Mouse (Mus musculus): ENCODE measurements around the gene Epha6. TPM values are rescaled to one million over a fixed set of nuclear protein-coding genes. Genes with fewer than 3 reads are reported as not detected.
A peak's percentile ranks its signal among the peaks of the same experiment; 100 is the strongest.

The Epha6 gene
- polyA plus RNA-seq, 1 experiment from 2014 or later: 9.1 TPM

DNA sequence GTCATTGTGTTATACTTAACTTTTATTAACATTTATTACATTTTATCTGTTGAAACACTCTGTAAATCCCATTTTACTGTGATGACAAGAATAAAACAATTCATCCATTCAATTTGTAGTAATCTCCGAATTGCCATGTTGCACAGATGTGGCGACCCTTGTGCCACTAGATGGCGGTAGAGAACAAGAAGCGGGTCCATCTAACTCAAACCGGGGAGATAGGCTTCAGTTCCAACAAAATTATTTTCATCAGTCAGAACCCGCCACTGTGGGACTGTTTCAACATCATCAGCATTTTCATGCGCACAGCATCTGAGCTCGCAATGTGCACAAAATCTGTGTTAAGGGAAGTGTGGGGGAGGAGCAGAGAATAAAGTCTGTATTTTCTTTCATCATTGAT, 921.9 kb downstream of the Epha6 start:
- Histone ChIP-seq H3K27ac (ENCODE audit: low read depth, low read length) (no peak overlapping the region), H3K4me2 (ENCODE audit: low read length) (peak overlapping the region; percentile 43), H3K36me3 (ENCODE audit: control insufficient read depth, insufficient read depth, low read length) (no peaks in the 10 kb centered on the region), H3K4me3 (ENCODE audit: low read length) (no peak overlapping the region), H3K27me3 (replicated peaks; ENCODE audit: control insufficient read depth, insufficient read depth, low read length) (no peaks in the 10 kb centered on the region), H3K9me3 (ENCODE audit: control insufficient read depth, low read length) (no peaks in the 10 kb centered on the region), H3K9ac (ENCODE audit: low read depth, low read length) (no peak overlapping the region), H3K4me1 (ENCODE audit: control insufficient read depth, insufficient read depth, low read depth, low read length) (no peaks in the 10 kb centered on the region)
- ATAC-seq: peak; percentile 91
- 4% methylated on average over 8 of the region's 8 CpGs for WGBS

DNA sequence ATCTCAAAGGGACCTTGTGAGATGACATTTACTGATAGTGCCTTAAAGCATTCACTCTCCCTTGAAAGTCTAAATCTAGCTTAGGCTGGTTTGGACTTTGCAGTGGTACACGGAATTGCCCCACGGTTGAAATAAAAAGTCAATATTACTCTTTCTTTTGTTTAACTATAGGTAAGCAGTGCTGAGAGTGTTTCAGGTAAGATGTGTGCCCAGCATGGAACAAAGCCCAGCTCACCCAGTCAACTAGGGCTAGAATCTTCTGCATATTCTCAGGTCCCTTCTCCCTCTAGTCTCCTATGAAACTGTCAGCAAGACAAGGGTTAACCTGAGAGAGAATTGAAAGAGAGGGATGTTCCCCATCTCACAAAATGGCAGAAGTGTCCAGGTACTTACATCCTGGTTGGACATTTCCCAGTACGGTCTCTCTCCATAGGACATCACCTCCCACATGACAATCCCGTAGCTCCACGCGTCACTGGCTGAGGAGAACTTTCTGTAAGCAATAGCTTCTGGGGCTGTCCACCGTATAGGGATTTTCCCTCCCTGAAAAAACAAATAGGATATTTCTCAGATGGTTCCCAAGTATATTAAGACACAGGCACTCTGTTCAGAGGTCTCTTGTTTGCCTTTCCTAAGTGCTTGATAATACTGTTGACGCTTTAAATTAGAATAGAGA, 923.0 kb downstream of the Epha6 start:
- no peak for ATAC-seq
- H3K27ac ChIP-seq (ENCODE audit: low read depth, low read length): no peak overlapping the region
- WGBS: 83% methylated on average over 8 of the region's 8 CpGs

DNA sequence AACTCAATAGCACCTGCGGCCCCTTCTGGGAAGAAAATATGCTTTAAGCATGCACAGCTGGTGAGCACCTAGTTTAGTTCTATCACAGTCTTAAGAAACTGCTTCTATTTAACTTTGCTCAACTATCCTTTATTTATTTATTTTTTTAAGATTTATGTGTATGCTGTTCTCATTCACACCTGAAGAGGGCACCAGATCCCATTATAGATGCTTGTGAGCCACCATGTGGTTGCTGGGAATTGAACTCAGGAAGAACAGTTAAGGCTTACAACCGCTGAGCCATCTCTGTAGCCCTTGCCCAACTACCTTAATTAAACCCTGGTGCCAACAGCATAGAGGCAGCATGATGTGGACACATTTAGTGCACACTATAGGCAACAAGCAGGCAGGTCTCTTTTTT, 938.4 kb downstream of the Epha6 start:
- ATAC-seq: no peak

More for the DNA sequence above, 923.0 kb downstream of the Epha6 start:
- Histone ChIP-seq H3K9ac (ENCODE audit: low read depth, low read length) (no peak overlapping the region), H3K4me1 (ENCODE audit: control insufficient read depth, insufficient read depth, low read depth, low read length) (no peaks in the 10 kb centered on the region), H3K4me2 (ENCODE audit: low read length) (no peak overlapping the region), H3K27me3 (replicated peaks; ENCODE audit: control insufficient read depth, insufficient read depth, low read length) (no peaks in the 10 kb centered on the region), H3K4me3 (ENCODE audit: low read length) (no peak overlapping the region), H3K9me3 (ENCODE audit: control insufficient read depth, low read length) (no peaks in the 10 kb centered on the region), H3K36me3 (ENCODE audit: control insufficient read depth, insufficient read depth, low read length) (no peaks in the 10 kb centered on the region)

DNA sequence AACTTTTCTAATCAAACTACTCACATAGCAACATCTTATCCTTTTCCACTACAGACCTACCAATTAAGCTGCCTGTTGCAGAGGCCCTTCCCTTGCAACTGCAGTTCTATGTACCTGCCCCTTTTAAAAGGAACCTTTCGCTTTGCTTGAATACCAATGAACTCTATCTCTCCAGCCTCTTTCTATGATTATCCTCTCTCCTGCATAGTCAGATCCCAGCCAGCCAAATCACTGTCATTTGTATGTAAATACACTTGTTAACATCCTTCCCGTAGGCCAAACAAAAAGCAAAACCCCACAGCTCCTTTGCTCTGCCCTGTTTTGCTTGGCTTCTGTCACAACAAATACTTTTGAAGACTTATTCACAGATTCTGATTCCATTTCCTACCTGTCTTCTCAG, 961.6 kb downstream of the Epha6 start:
- Histone ChIP-seq H3K36me3 (ENCODE audit: control insufficient read depth, insufficient read depth, low read length) (no peaks in the 10 kb centered on the region), H3K27me3 (replicated peaks; ENCODE audit: control insufficient read depth, insufficient read depth, low read length) (no peaks in the 10 kb centered on the region), H3K9me3 (ENCODE audit: control insufficient read depth, low read length) (no peaks in the 10 kb centered on the region), H3K9ac (ENCODE audit: low read depth, low read length) (no peak overlapping the region), H3K4me3 (ENCODE audit: low read length) (no peak overlapping the region), H3K4me2 (ENCODE audit: low read length) (no peak overlapping the region), H3K27ac (ENCODE audit: low read depth, low read length) (no peak overlapping the region), H3K4me1 (ENCODE audit: control insufficient read depth, insufficient read depth, low read depth, low read length) (no peaks in the 10 kb centered on the region)
- no peak for ATAC-seq
- WGBS: 51% methylated on average over 2 of the region's 2 CpGs

More for the DNA sequence above, 938.4 kb downstream of the Epha6 start:
- H3K27me3 ChIP-seq (replicated peaks; ENCODE audit: control insufficient read depth, insufficient read depth, low read length): no peaks in the 10 kb centered on the region
- no peak overlapping the region for H3K4me2 ChIP-seq (ENCODE audit: low read length)
- no peaks in the 10 kb centered on the region for H3K9me3 ChIP-seq (ENCODE audit: control insufficient read depth, low read length)
- WGBS: 92% methylated on average over 2 of the region's 2 CpGs
- no peak overlapping the region for H3K4me3 ChIP-seq (ENCODE audit: low read length)
- no peak overlapping the region for H3K27ac ChIP-seq (ENCODE audit: low read depth, low read length)
- H3K36me3 ChIP-seq (ENCODE audit: control insufficient read depth, insufficient read depth, low read length): no peaks in the 10 kb centered on the region
- no peaks in the 10 kb centered on the region for H3K4me1 ChIP-seq (ENCODE audit: control insufficient read depth, insufficient read depth, low read depth, low read length)
- no peak overlapping the region for H3K9ac ChIP-seq (ENCODE audit: low read depth, low read length)

DNA sequence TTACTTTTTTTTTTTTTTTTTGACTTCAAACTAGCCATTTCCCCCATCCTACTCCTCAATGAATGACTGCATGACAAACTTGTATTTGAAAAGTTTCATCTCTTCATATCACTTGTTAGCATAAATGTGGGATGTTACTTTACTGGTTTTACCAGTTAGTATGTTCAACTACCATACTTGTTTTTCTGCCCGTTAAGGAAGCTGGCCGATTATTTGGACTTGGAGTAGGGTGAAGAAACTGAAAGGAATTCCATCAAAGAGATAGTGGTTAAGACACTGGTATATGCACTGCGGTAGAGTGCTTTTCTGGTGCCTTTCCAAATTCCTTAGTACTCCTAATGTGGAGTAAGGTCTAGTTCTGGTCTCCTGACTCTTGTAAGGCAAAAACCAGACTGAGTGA, 965.3 kb downstream of the Epha6 start:
- H3K9me3 ChIP-seq (ENCODE audit: control insufficient read depth, low read length): no peaks in the 10 kb centered on the region
- H3K27me3 ChIP-seq (replicated peaks; ENCODE audit: control insufficient read depth, insufficient read depth, low read length): no peaks in the 10 kb centered on the region
- H3K4me1 ChIP-seq (ENCODE audit: control insufficient read depth, insufficient read depth, low read depth, low read length): peaks cover 7% of the 10 kb centered on the region
- H3K4me3 ChIP-seq (ENCODE audit: low read length): no peak overlapping the region; the same call in 1 of the 2 replicates
- no peak overlapping the region; the same call in 1 of the 2 replicates for H3K27ac ChIP-seq (ENCODE audit: low read depth, low read length)
- no peak overlapping the region for H3K9ac ChIP-seq (ENCODE audit: low read depth, low read length)
- 92% methylated on average over 3 of the region's 3 CpGs for WGBS
- no peaks in the 10 kb centered on the region for H3K36me3 ChIP-seq (ENCODE audit: control insufficient read depth, insufficient read depth, low read length)
- no peak overlapping the region; the same call in 1 of the 2 replicates for H3K4me2 ChIP-seq (ENCODE audit: low read length)
- ATAC-seq: no peak

DNA sequence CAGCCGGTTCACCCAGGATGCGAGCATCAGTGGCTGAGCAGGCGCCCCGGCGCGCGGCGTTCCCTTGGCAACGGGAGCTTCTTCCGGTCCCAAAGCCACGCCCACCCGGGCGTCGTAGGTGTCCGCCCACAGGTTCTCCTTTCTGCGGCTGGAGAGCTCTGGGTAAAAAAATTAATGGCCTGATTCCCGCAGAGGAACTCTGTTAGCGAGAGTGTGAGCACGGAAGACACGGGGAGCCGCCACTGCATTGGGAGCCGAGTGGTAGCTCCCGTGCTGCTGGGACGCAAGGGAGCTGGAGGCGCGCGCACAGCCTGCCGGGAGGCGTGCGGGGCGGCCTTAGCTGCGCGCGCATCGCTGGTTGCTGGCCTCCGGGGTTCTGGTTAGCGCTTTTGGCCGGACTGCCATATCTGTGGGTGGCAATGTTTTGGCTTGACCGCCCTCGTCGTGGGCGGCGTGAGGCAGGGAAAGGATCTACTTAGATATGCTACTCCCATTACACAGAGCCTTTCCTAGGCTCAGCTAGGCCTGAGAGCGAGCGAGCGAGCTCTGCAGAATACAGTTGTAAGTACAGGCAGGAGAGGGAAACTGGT, 966.1 kb downstream of the Epha6 start, which contains the start of gene Arl6:
Arl6 (minus strand) TSS at position 290 of the 590 bp plus-strand sequence.
- Histone ChIP-seq H3K36me3 (ENCODE audit: control insufficient read depth, insufficient read depth, low read length) (no peaks in the 10 kb centered on the region), H3K4me2 (ENCODE audit: low read length) (peak within 1 kb of the TSS; percentile 65), H3K9ac (ENCODE audit: low read depth, low read length) (peak within 1 kb of the TSS; percentile 85), H3K4me3 (ENCODE audit: low read length) (peak within 1 kb of the TSS; percentile 62), H3K27ac (ENCODE audit: low read depth, low read length) (peak within 1 kb of the TSS; percentile 98), H3K27me3 (replicated peaks; ENCODE audit: control insufficient read depth, insufficient read depth, low read length) (no peaks in the 10 kb centered on the region), H3K9me3 (ENCODE audit: control insufficient read depth, low read length) (no peaks in the 10 kb centered on the region), H3K4me1 (ENCODE audit: control insufficient read depth, insufficient read depth, low read depth, low read length) (peaks cover 7% of the 10 kb centered on the region)
- under 1% methylated on average over 44 of the region's 46 CpGs for WGBS
- peak; percentile 98 for ATAC-seq

DNA sequence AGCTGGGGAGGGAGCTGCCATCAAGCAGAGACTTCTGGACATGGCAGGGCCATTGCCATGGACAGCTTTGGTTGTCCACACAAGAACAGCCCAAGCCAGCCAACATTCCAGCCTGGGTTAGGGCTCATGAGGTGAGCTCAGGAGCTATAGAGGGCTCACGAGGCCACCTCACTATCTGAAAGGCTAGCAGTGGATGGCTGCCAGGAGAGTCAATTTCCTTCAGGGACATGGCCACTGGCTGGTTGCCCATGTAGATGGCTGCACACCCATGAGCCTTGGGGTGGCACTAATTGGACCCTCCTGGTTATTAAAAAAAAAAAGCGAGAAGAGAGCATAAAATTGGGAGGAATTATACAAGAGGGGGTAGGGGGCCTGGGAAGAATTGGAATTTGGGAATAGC, 970.7 kb downstream of the Epha6 start:
- Histone ChIP-seq H3K36me3 (ENCODE audit: control insufficient read depth, insufficient read depth, low read length) (peaks cover 7% of the 10 kb centered on the region; the same call in 1 of the 2 replicates), H3K4me2 (ENCODE audit: low read length) (no peak overlapping the region), H3K9me3 (ENCODE audit: control insufficient read depth, low read length) (no peaks in the 10 kb centered on the region), H3K27me3 (replicated peaks; ENCODE audit: control insufficient read depth, insufficient read depth, low read length) (no peaks in the 10 kb centered on the region), H3K4me3 (ENCODE audit: low read length) (no peak overlapping the region), H3K9ac (ENCODE audit: low read depth, low read length) (no peak overlapping the region), H3K4me1 (ENCODE audit: control insufficient read depth, insufficient read depth, low read depth, low read length) (peaks cover 7% of the 10 kb centered on the region), H3K27ac (ENCODE audit: low read depth, low read length) (no peak overlapping the region)
- ATAC-seq: no peak
- 82% methylated on average over 2 of the region's 2 CpGs for WGBS

DNA sequence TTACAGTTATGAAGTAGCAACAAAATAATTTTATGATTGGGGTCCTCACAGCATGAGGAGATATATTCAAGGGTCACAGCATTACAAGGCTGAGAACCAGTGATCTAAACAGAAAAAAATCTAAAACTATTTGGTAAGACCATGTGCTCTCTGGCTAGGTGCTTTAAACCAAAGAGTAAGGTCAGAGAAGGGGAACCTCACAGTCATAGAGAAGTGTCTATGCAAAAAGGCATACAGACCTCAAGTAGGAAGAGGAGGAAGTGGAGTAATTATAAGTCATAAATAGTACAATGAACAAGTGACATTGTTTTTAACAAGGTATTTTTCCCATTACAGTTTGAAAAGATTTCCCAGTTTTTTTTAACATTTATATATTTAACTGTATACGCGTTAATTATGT, 983.8 kb downstream of the Epha6 start:
- WGBS: 95% methylated on average over 2 of the region's 2 CpGs
- Histone ChIP-seq H3K4me2 (ENCODE audit: low read length) (no peak overlapping the region), H3K4me1 (ENCODE audit: control insufficient read depth, insufficient read depth, low read depth, low read length) (no peaks in the 10 kb centered on the region), H3K9ac (ENCODE audit: low read depth, low read length) (no peak overlapping the region), H3K27me3 (replicated peaks; ENCODE audit: control insufficient read depth, insufficient read depth, low read length) (no peaks in the 10 kb centered on the region), H3K4me3 (ENCODE audit: low read length) (no peak overlapping the region), H3K27ac (ENCODE audit: low read depth, low read length) (no peak overlapping the region), H3K36me3 (ENCODE audit: control insufficient read depth, insufficient read depth, low read length) (no peaks in the 10 kb centered on the region), H3K9me3 (ENCODE audit: control insufficient read depth, low read length) (no peaks in the 10 kb centered on the region)
- no peak for ATAC-seq

DNA sequence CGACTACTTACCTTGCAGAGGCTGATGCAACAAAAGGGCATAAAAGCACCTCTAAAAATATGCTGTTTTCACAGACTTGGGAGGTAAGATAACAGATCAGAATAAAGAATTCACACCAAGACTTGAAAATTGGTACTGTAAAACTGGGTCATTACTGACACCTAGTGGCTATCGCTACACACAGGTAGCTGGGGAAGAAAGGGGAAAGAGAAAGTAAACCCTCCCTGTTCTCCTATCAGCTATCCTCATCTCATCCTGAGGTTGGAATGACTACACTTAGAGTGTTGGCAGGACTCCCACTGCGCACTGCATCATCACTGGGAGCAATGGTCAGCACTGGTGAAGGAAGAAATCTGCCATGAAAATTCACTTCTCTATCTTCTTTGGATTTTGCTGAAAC, 988.2 kb downstream of the Epha6 start:
- peak; percentile 82 for ATAC-seq
- no peaks in the 10 kb centered on the region for H3K9me3 ChIP-seq (ENCODE audit: control insufficient read depth, low read length)
- H3K27ac ChIP-seq (ENCODE audit: low read depth, low read length): no peak overlapping the region
- no peak overlapping the region for H3K4me2 ChIP-seq (ENCODE audit: low read length)
- H3K4me3 ChIP-seq (ENCODE audit: low read length): no peak overlapping the region
- 40% methylated on average over 3 of the region's 3 CpGs for WGBS
- H3K9ac ChIP-seq (ENCODE audit: low read depth, low read length): no peak overlapping the region
- no peaks in the 10 kb centered on the region for H3K36me3 ChIP-seq (ENCODE audit: control insufficient read depth, insufficient read depth, low read length)
- H3K27me3 ChIP-seq (replicated peaks; ENCODE audit: control insufficient read depth, insufficient read depth, low read length): no peaks in the 10 kb centered on the region
- H3K4me1 ChIP-seq (ENCODE audit: control insufficient read depth, insufficient read depth, low read depth, low read length): no peaks in the 10 kb centered on the region
